Mouse (Mus musculus) heart, embryonic 12.5 days (tissue): ENCODE measurements around the gene Jun. TPM values are rescaled to one million over a fixed set of nuclear protein-coding genes. Genes with fewer than 3 reads are reported as not detected.

ENCODE experiments used
- ATAC-seq: fragments of 200-750 bp; cut with Nextera tagmentation; 2 replicates; pipeline ENCODE4 v1.8.0; 2017; ENCODE audit warnings: moderate TSS enrichment, moderate library complexity; ENCODE audit not compliant: insufficient number of reproducible peaks, low FRiP score
- H3K27ac ChIP-seq: fragments of 300-500 bp; sonication (generic); 2 replicates; pipeline ENCODE4 v1.5.1; 2016; ENCODE audit warnings: mild to moderate bottlenecking, moderate library complexity; ENCODE audit not compliant: poor library complexity, severe bottlenecking
- H3K27me3 ChIP-seq: fragments of 300-500 bp; sonication (generic); replicated peaks from 2 replicates; pipeline ENCODE4 v1.6.1; 2016; ENCODE audit warnings: mild to moderate bottlenecking, moderate library complexity
- H3K36me3 ChIP-seq: fragments of 300-500 bp; sonication (generic); 2 replicates; pipeline ENCODE4 v1.6.1; 2016; ENCODE audit warnings: mild to moderate bottlenecking, moderate library complexity
- H3K4me1 ChIP-seq: fragments of 300-500 bp; sonication (generic); replicated peaks from 2 replicates; pipeline ENCODE4 v1.6.1; 2016; ENCODE audit warnings: mild to moderate bottlenecking
- H3K4me2 ChIP-seq: fragments of 300-500 bp; sonication (generic); 2 replicates; pipeline ENCODE4 v1.6.1; 2016; ENCODE audit warnings: mild to moderate bottlenecking, moderate library complexity
- H3K4me3 ChIP-seq: fragments of 300-500 bp; sonication (generic); 2 replicates; pipeline ENCODE4 v1.5.1; 2016; ENCODE audit warnings: mild to moderate bottlenecking
- H3K9ac ChIP-seq: fragments of 300-500 bp; sonication (generic); 2 replicates; pipeline ENCODE4 v1.6.1; 2016; ENCODE audit warnings: mild to moderate bottlenecking, moderate library complexity
- H3K9me3 ChIP-seq: fragments of 300-500 bp; sonication (generic); replicated peaks from 2 replicates; pipeline ENCODE4 v1.6.1; 2016; ENCODE audit warnings: mild to moderate bottlenecking, moderate library complexity
- WGBS: fragments of 180-500 bp; shearing (Covaris S2); methylation state at CpG from one replicate; pipeline ENCODE4 v1.1.7; 2016; 5-methylcytosine and 5-hydroxymethylcytosine counted together
- polyA plus RNA-seq: library from polyadenylated mRNA; unstranded; fragments of >200 nt; fragmentation: Nextera tagmentation; extraction: Ambion mirVana; gene quantifications from 2 replicates; pipeline ENCODE4 v1.2.1, GENCODE M21; 2016

The Jun gene
- polyA plus RNA-seq, 1 experiment from 2014 or later: 95.0 TPM

DNA sequence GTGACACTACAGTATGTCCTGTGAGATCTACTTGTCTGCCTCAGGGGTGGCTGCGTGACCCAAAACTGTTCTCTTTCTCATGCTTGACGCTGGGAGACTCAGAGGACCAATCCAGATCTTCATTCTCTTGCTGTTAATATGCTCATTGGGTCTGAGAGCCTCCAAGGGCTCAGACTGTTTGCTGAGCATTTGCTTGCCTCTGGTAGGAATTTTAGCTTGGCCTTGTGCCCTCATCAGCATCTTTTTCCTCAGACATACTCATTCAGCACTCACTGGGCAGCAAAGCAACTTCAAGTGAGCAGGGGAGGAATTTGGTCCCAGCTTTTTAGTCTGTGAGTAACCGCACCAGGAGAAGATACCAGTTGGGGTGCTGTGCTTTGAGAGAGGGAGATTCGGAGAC, 40.5 kb upstream of the Jun start:
- H3K4me1 ChIP-seq: peaks cover 12% of the 10 kb centered on the region
- H3K9ac ChIP-seq: no peak overlapping the region
- no peaks in the 10 kb centered on the region for H3K27me3 ChIP-seq
- H3K9me3 ChIP-seq: no peaks in the 10 kb centered on the region
- H3K36me3 ChIP-seq: no peaks in the 10 kb centered on the region
- no peak for ATAC-seq
- 83% methylated on average over 4 of the region's 4 CpGs for WGBS
- H3K27ac ChIP-seq: no peak overlapping the region
- H3K4me3 ChIP-seq: no peak overlapping the region
- no peak overlapping the region for H3K4me2 ChIP-seq

DNA sequence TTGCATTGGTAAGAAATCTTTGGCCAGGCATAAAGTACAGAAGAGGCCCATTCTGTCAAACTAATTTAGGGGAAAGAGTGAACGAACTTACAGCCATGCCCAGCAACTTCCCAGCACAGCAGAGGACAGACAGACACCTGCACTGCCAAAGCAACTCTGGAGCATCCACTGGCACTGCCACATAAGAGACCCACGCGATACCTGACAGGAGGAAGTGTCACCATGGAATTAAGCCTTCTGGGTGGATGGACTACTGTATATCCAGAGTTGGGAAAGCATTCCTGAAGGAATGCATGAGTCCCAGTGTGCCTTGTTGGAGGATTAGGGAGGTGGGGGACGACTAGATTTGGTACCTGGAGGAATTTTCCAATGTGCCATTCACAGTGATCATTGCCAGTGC, 39.5 kb upstream of the Jun start:
- no peak overlapping the region for H3K4me2 ChIP-seq
- H3K4me3 ChIP-seq: no peak overlapping the region
- no peak for ATAC-seq
- H3K36me3 ChIP-seq: no peaks in the 10 kb centered on the region
- no peak overlapping the region for H3K27ac ChIP-seq
- peaks cover 12% of the 10 kb centered on the region for H3K4me1 ChIP-seq
- no peak overlapping the region for H3K9ac ChIP-seq
- WGBS: 74% methylated on average over 4 of the region's 4 CpGs
- H3K9me3 ChIP-seq: no peaks in the 10 kb centered on the region
- no peaks in the 10 kb centered on the region for H3K27me3 ChIP-seq

DNA sequence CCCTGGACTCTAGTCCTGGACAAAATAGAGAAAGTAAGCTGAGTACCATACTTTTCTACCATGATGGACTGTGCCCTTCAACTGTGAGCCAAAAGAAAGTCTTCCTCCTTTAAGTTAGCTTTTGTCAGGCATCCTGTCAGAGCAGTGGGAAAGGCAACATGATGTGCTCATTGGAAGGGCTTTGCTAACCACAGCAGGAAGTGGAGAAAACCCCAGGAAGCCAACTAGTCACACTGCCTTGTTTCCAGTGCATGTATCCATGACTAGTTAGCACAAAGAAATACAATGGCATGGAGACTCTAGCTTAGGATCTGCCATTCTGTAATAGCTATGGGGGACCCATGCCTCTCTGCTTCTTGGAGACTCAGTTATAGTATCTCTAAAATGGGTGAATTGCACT, 37.9 kb upstream of the Jun start:
- Histone ChIP-seq H3K9me3 (no peaks in the 10 kb centered on the region), H3K4me1 (peaks cover 12% of the 10 kb centered on the region), H3K36me3 (no peaks in the 10 kb centered on the region), H3K4me2 (no peak overlapping the region), H3K9ac (no peak overlapping the region), H3K4me3 (no peak overlapping the region), H3K27ac (no peak overlapping the region), H3K27me3 (no peaks in the 10 kb centered on the region)
- ATAC-seq: no peak

DNA sequence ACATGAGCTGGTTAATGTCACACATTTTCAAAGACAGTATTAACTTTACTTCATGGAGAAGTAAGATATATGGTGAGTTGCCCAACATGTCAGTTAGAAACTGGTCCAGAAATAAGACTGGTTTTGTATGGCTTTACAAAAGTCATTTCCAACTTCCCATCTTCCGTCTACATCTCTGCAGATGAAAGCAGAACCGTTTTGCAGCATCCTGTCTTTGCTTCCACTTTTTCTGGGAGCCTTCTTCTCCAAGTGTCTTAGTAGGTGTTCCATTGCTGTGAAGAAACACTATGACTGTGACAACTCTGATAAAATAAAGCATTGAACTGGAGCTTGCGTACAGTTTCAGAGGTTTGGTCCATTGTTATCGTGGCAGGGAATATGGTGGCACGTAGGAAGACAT, 37.0 kb upstream of the Jun start:
- no peaks in the 10 kb centered on the region for H3K9me3 ChIP-seq
- WGBS: 93% methylated on average over 5 of the region's 5 CpGs
- no peak overlapping the region for H3K9ac ChIP-seq
- ATAC-seq: no peak
- no peak overlapping the region for H3K4me2 ChIP-seq
- no peaks in the 10 kb centered on the region for H3K27me3 ChIP-seq
- peaks cover 7% of the 10 kb centered on the region for H3K4me1 ChIP-seq
- no peak overlapping the region for H3K27ac ChIP-seq
- no peaks in the 10 kb centered on the region for H3K36me3 ChIP-seq
- H3K4me3 ChIP-seq: no peak overlapping the region

DNA sequence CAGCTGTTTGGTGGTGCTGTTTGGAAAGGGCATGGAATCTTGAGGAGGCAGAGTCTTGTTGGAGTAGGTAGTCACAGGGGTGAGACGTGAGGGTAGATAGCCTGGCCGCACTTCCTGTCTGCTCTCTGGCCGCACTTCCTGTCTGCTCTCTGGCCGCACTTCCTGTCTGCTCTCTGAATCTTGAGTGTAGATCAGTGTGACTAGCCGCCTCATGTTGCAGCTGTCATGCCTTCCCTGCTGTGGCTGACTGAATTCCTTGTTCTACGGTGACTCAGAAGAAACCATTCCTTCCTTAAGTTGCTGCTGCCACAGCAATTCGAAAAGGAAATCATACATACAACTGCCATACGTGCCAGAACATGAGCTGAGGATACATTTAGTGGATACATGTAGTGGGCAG, 31.9 kb upstream of the Jun start:
- ATAC-seq: no peak

DNA sequence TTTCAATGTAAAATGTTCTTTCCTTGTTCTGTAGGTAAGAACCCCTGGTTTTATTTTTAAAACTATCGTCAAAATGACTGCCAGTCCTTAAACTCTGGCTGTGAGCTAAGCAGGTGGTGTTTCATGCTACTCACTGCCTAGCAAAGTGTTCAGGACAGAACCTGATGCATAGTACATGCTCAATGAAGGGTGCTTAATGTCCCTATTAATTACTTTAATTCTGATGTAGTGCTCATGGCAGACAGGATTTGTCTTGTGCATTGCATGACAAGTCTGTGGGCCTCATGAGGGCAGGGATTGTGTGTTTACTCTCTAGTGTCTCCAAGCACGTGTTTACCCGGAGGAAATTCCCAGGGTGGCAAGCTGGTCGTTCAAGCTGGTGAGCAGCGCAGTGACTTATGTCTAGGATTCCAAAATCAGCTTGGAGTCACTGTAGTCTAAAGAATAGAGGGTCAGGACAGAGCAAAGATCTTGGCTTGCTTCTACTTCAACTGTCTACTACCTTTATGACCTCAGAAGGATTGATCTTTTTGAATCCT, 31.2 kb upstream of the Jun start:
- Histone ChIP-seq H3K9ac (no peak overlapping the region), H3K36me3 (no peaks in the 10 kb centered on the region), H3K4me1 (peaks cover 26% of the 10 kb centered on the region), H3K27me3 (no peaks in the 10 kb centered on the region), H3K4me3 (no peak overlapping the region), H3K9me3 (no peaks in the 10 kb centered on the region), H3K27ac (peak overlapping the region; percentile 48; the same call in 1 of the 2 replicates), H3K4me2 (no peak overlapping the region)
- WGBS: 85% methylated on average over 5 of the region's 5 CpGs
- no peak for ATAC-seq

More for the DNA sequence above, 31.9 kb upstream of the Jun start:
- Histone ChIP-seq H3K9ac (no peak overlapping the region), H3K4me3 (no peak overlapping the region), H3K27ac (no peak overlapping the region), H3K4me2 (no peak overlapping the region), H3K27me3 (no peaks in the 10 kb centered on the region), H3K4me1 (peaks cover 26% of the 10 kb centered on the region), H3K9me3 (no peaks in the 10 kb centered on the region), H3K36me3 (no peaks in the 10 kb centered on the region)
- 69% methylated on average over 8 of the region's 8 CpGs for WGBS

DNA sequence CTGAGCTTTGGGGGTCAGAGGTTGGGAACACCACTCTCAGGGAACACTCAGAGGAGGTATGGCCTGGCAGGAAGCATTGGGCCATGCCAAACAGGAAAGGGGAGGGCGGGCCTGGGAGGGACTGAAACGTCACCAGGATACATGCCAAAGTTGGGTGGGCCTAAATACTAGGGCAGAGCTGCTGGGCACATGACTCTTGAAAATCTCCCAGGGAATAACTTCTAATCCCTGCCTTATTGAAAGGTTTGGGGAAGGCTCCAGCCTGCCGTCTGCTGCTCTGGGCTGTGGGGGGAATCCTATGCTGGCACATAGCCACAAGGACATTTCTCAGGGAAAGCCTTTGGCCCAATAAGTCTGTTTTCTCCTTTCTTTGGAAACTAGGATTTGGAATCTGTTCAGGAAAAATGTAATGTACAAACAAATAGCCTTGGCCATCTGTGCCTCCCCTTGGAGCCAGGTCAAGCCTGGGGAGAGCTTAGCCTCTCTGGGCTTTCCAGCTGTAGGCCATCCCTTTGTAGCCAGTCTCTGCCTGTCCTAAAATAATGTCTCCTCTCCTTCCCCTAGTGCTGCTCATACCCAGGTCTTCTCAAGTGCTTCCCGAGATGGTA, 30.6 kb upstream of the Jun start:
- H3K36me3 ChIP-seq: no peaks in the 10 kb centered on the region
- H3K9me3 ChIP-seq: no peaks in the 10 kb centered on the region
- peak overlapping the region; percentile 64 for H3K27ac ChIP-seq
- H3K9ac ChIP-seq: no peak overlapping the region
- peak; percentile 78 for ATAC-seq
- WGBS: 52% methylated on average over 4 of the region's 4 CpGs
- no peaks in the 10 kb centered on the region for H3K27me3 ChIP-seq
- no peak overlapping the region for H3K4me2 ChIP-seq
- H3K4me3 ChIP-seq: no peak overlapping the region
- peaks cover 26% of the 10 kb centered on the region for H3K4me1 ChIP-seq

DNA sequence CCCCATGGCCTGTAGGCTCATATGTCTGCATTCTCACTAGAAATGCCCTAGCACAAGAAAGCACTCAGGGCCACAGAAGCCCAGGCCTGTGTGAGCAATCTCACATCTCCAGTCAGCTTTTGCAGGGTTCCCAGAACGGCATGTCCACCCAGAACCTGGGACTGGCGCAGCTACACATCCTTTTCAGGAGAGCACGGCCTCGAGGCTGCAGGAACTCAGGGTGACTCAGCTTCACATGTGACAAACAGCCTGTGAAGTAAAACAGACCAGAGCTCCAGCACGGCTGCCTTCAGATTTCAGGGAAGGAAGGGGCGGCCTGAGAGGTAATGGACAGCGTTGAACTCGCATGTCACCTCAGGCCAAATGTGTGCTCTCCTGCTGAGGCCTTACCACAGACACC, 29.6 kb upstream of the Jun start:
- H3K27ac ChIP-seq: peak overlapping the region; percentile 64
- no peaks in the 10 kb centered on the region for H3K36me3 ChIP-seq
- no peaks in the 10 kb centered on the region for H3K9me3 ChIP-seq
- ATAC-seq: peak; percentile 66; the same call in 1 of the 2 replicates
- peaks cover 26% of the 10 kb centered on the region for H3K4me1 ChIP-seq
- no peak overlapping the region for H3K4me2 ChIP-seq
- no peaks in the 10 kb centered on the region for H3K27me3 ChIP-seq
- no peak overlapping the region for H3K4me3 ChIP-seq
- WGBS: 10% methylated on average over 8 of the region's 8 CpGs
- no peak overlapping the region for H3K9ac ChIP-seq

DNA sequence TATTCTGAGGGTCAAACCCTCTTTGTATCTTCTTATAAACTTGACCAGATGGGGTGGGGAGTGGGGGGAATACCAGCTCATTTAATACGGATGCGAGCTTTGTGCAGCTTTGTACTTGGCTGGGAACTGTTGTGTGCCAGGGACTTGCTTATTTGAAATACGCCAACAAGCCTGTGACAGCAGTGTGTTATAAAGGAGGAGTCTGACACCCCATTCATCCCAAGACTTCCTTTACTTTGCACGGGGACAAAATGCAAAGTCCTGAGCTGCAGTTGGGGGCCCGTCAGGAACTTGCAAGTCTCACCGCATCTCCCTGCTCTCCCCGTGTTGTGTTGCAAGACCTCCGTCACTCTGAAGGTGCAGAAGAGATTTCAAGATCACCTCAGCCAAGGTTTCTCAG, 26.6 kb upstream of the Jun start:
- Histone ChIP-seq H3K27me3 (no peaks in the 10 kb centered on the region), H3K27ac (no peak overlapping the region), H3K9me3 (no peaks in the 10 kb centered on the region), H3K9ac (no peak overlapping the region), H3K4me2 (no peak overlapping the region), H3K4me1 (peaks cover 26% of the 10 kb centered on the region), H3K4me3 (no peak overlapping the region), H3K36me3 (no peaks in the 10 kb centered on the region)
- ATAC-seq: no peak
- 58% methylated on average over 8 of the region's 8 CpGs for WGBS

DNA sequence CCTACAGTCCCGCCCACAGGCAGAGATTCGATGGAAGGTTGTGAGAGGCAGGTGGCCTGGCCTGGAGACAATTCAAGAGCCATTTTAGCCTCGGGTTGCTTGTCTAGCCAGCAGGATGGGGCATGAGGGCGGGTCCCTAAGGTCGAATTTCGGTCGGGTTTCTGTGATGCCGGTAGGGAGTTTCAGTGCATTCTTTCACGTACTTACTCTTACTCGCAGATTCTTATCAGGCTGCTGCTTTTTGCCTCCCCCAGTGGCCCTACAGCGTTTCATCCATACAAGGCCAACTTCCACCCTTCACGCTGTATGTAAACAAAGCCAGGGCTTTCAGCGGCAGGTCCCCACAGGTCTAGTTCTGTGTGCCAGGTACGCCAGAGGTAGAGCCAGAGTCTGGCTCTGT, 24.3 kb upstream of the Jun start:
- no peak for ATAC-seq
- Histone ChIP-seq H3K4me1 (peaks cover 5% of the 10 kb centered on the region), H3K4me2 (no peak overlapping the region), H3K9me3 (no peaks in the 10 kb centered on the region), H3K27ac (no peak overlapping the region), H3K27me3 (no peaks in the 10 kb centered on the region), H3K36me3 (no peaks in the 10 kb centered on the region), H3K9ac (no peak overlapping the region), H3K4me3 (no peak overlapping the region)
- 44% methylated on average over 14 of the region's 14 CpGs for WGBS

DNA sequence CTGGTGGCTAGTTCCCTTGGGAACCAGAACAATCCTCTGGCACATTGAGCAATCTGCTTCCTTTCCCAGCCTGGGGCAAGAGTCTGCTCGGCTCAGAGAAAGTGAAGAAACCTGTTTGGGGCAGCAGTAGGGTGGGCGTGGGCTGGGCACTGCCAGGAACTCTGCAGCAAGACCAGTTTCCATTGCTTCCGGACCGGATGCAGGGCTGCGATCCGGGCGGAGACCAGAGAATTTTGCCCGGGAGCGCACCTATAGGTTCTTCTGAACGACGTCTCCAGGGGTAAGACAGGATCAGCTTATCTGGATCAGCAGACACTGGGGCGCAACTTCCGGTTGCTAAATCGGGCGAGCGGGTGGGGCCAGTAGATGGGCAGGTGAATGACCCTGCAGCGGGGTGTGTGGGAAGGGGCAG, 23.6 kb upstream of the Jun start:
- Histone ChIP-seq H3K36me3 (no peaks in the 10 kb centered on the region), H3K4me2 (no peak overlapping the region), H3K27me3 (no peaks in the 10 kb centered on the region), H3K27ac (no peak overlapping the region), H3K4me3 (no peak overlapping the region), H3K9ac (no peak overlapping the region), H3K9me3 (no peaks in the 10 kb centered on the region), H3K4me1 (no peaks in the 10 kb centered on the region)
- 77% methylated on average over 17 of the region's 17 CpGs for WGBS
- ATAC-seq: no peak

DNA sequence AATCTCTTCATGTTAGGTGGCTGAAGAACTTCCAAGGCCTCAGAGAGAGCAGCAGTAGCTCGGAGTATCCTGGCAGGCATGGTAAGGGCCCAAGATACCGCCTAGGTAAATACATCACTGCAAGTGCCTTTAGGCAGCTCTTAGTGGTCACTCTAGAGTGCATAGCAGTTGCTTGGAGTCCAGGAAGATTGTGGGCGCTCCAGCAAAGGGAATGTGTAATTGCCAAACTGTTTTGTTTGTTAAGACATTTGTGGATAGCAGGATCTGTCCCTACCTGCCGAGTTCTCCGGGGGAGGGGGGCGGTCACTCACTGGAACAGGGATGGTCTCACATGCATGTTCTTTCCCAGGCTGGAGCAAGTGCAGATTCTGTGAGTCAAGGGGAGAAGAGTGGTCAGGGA, 22.3 kb upstream of the Jun start:
- no peak for ATAC-seq
- Histone ChIP-seq H3K9me3 (no peaks in the 10 kb centered on the region), H3K4me3 (no peak overlapping the region), H3K4me1 (no peaks in the 10 kb centered on the region), H3K36me3 (no peaks in the 10 kb centered on the region), H3K9ac (no peak overlapping the region), H3K27me3 (no peaks in the 10 kb centered on the region), H3K27ac (no peak overlapping the region), H3K4me2 (no peak overlapping the region)
- WGBS: 84% methylated on average over 6 of the region's 6 CpGs
